Mouse (Mus musculus) testis, adult 2 months (tissue): ENCODE results near the gene Ypel2.

Experiments used
- CTCF ChIP-seq: fragments of 200-500 bp; IDR thresholded peaks from 2 replicates; pipeline ENCODE4 v1.5.1; 2012; ENCODE audit warnings: low read depth, mild to moderate bottlenecking, inconsistent platforms, low read length, moderate library complexity; ENCODE audit not compliant: control insufficient read depth, insufficient read depth, insufficient replicate concordance
- POLR2A ChIP-seq: fragments of 200-500 bp; IDR thresholded peaks from 2 replicates; pipeline ENCODE4 v1.6.1; 2012; ENCODE audit warnings: low read depth, mild to moderate bottlenecking, inconsistent platforms, low read length, moderate library complexity; ENCODE audit not compliant: control insufficient read depth

DNA sequence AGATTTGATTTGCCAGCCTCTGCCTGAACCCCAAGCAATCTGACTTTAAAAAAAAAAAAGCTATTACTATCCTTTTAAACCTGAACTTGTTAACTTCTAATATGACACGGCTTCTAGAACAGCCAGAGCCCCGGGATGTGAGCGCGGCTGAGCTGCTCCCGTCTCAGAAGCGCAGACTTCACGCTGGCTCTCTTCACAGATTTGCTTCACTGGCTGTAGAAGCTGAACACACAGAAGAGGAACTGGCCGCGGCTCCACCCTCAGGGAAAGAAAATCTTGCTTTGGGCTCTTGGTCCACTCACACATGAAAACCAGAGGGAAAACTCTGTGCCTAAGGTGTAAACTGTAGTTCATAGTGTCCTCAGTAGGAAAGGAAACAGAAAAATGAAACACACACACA is 56.6 kb downstream of the Ypel2 start:
- TF ChIP-seq CTCF = no peak
- TF ChIP-seq POLR2A = no peak
